Mouse (Mus musculus): ENCODE results near the gene Syndig1l. TPM values are rescaled to one million over a fixed set of nuclear protein-coding genes. Genes with fewer than 3 reads are reported as not detected.

The Syndig1l gene
- polyA plus RNA-seq (2012) = 0.02 and 0.04 TPM in 2 replicates

DNA sequence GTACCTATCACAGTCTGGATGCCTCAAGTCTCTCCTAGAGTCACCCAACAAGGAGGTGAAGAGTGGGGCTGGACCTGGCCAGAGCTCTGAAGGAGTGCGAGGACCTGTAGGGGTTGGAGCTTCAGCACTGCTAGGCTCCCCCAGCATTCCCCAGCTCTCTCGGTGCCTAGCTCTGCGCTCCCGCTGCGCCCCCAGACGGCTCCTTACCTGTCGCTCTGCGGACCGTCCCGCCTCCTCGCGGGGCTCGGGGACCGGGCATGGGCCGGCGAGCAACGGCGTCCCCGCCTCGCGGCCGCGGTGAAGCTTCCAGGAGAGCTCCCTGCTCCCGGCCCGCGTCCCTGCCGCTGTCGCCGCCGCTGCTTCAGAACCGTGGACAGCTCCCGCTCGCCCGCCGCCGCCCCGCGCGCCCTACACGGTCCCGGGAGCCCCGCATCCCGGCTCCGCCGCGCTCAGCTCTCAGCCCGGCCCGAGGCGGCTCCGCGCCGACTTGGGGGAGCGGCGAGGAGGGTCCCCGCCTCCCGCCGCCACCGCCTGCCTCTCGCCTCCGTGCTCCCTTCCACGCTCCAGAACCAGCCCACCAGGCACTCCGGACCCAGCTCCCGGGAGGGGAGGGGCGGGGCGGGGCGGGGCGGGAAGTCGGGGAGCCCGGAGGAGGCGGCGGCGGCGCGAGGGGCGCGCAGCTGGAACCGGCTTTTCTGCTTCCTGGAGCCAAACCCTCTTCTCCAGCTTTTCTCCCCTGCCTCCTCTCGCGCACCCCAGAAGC, at the start of gene Syndig1l:
TSS of gene Syndig1l (minus strand) at position 513 of the 763 bp plus-strand sequence.
- TF ChIP-seq GATA1 (IDR thresholded peaks at IDR 0.05; ENCODE audit: low read length) = no peak
- no peak for TF ChIP-seq TAL1 (IDR thresholded peaks at IDR 0.05; ENCODE audit: low read length)
- peak within 1 kb of the TSS; percentile 40 for H3K4me3 ChIP-seq (replicated peaks)
- H3K27me3 ChIP-seq (ENCODE audit: control insufficient read depth) = peaks cover 83% of the 10 kb centered on the region
- H3K9me3 ChIP-seq (ENCODE audit: control insufficient read depth, low read length) = no peaks in the 10 kb centered on the region
- H3K36me3 ChIP-seq (ENCODE audit: control insufficient read depth) = no peaks in the 10 kb centered on the region
- H3K4me1 ChIP-seq (ENCODE audit: control insufficient read depth) = no peaks in the 10 kb centered on the region; the same call in 1 of the 2 replicates

- no peaks in the 10 kb centered on the region for H3K4me1 ChIP-seq (ENCODE audit: control insufficient read depth)
- no peaks in the 10 kb centered on the region for H3K36me3 ChIP-seq (ENCODE audit: control insufficient read depth)
- no peak overlapping the region for H3K4me3 ChIP-seq (replicated peaks)
- TF ChIP-seq TAL1 (IDR thresholded peaks at IDR 0.05; ENCODE audit: low read length) (no peak), GATA1 (IDR thresholded peaks at IDR 0.05; ENCODE audit: low read length) (no peak)
- H3K9me3 ChIP-seq (ENCODE audit: control insufficient read depth, low read length) = no peaks in the 10 kb centered on the region
- H3K27me3 ChIP-seq (ENCODE audit: control insufficient read depth) = peaks cover 19% of the 10 kb centered on the region
Observed at GRCm38 (mm10) chr12:84748134-84748533, 49.5 kb upstream of the Syndig1l start.

- Histone ChIP-seq H3K4me1 (ENCODE audit: control insufficient read depth) (no peaks in the 10 kb centered on the region), H3K27me3 (ENCODE audit: control insufficient read depth) (peaks cover 9% of the 10 kb centered on the region), H3K9me3 (ENCODE audit: control insufficient read depth, low read length) (no peaks in the 10 kb centered on the region), H3K4me3 (replicated peaks) (no peak overlapping the region), H3K36me3 (ENCODE audit: control insufficient read depth) (no peaks in the 10 kb centered on the region)
- TF ChIP-seq TAL1 (IDR thresholded peaks at IDR 0.05; ENCODE audit: low read length) = no peak
- no peak for TF ChIP-seq GATA1 (IDR thresholded peaks at IDR 0.05; ENCODE audit: low read length)
Observed at GRCm38 (mm10) chr12:84745700-84746099, 47.1 kb upstream of the Syndig1l start.

GRCm38 (mm10) chr12:84743496-84743895, 44.9 kb upstream of the Syndig1l start:
- H3K36me3 ChIP-seq (ENCODE audit: control insufficient read depth) = no peaks in the 10 kb centered on the region
- no peaks in the 10 kb centered on the region for H3K9me3 ChIP-seq (ENCODE audit: control insufficient read depth, low read length)
- TF ChIP-seq GATA1 (IDR thresholded peaks at IDR 0.05; ENCODE audit: low read length) (no peak), TAL1 (IDR thresholded peaks at IDR 0.05; ENCODE audit: low read length) (no peak)
- no peak overlapping the region for H3K4me3 ChIP-seq (replicated peaks)
- H3K4me1 ChIP-seq (ENCODE audit: control insufficient read depth) = no peaks in the 10 kb centered on the region
- H3K27me3 ChIP-seq (ENCODE audit: control insufficient read depth) = peaks cover 5% of the 10 kb centered on the region; the same call in 1 of the 2 replicates

DNA sequence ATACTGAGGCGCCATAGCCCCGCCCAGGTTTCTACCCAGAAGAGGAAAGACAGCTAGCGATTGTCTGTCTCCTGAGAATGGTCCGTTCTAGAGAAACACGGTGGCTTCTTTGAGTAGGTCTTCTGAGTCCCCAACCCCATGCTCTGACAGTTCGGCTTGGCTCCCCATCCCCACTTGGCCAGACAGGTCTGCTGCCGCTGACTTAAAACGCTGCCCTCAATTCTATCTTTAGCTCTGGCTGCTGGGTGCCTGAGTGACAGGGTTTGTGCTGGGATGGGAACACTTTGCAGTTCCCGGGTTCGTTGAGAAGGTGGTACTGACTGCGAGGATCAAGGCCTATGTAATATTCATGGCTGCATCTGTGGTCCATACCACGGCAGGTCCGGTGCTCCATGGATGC, 34.7 kb upstream of the Syndig1l start:
- TF ChIP-seq GATA1 (IDR thresholded peaks at IDR 0.05; ENCODE audit: low read length) (no peak), TAL1 (IDR thresholded peaks at IDR 0.05; ENCODE audit: low read length) (no peak)
- no peaks in the 10 kb centered on the region for H3K36me3 ChIP-seq (ENCODE audit: control insufficient read depth)
- no peaks in the 10 kb centered on the region for H3K9me3 ChIP-seq (ENCODE audit: control insufficient read depth, low read length)
- H3K4me1 ChIP-seq (ENCODE audit: control insufficient read depth) = no peaks in the 10 kb centered on the region
- H3K27me3 ChIP-seq (ENCODE audit: control insufficient read depth) = no peaks in the 10 kb centered on the region; the same call in 1 of the 2 replicates
- H3K4me3 ChIP-seq (replicated peaks) = no peak overlapping the region

DNA sequence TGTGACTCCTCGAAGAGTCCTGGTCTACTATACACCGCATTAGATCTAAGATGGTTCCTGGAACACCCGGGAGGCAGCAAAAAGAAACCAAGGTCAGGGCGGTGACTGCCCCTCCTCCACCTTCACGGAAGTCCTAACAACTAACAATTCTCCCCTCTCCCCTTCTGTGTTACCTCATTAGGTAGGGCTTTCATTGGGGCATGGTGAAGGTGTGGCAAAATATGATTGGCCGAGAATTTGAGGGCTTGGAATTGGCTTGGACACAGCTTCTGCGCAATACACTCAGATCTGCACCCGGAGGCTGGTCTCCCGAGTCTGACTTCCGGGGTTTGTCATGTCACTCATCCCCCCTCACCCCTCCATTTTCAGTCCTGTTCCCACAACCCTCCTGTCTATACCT, 29.8 kb upstream of the Syndig1l start:
- Histone ChIP-seq H3K4me3 (replicated peaks) (no peak overlapping the region), H3K36me3 (ENCODE audit: control insufficient read depth) (no peaks in the 10 kb centered on the region), H3K4me1 (ENCODE audit: control insufficient read depth) (no peaks in the 10 kb centered on the region), H3K9me3 (ENCODE audit: control insufficient read depth, low read length) (no peaks in the 10 kb centered on the region), H3K27me3 (ENCODE audit: control insufficient read depth) (no peaks in the 10 kb centered on the region)
- TF ChIP-seq GATA1 (IDR thresholded peaks at IDR 0.05; ENCODE audit: low read length) = no peak
- no peak for TF ChIP-seq TAL1 (IDR thresholded peaks at IDR 0.05; ENCODE audit: low read length)

GRCm38 (mm10) chr12:84727434-84727833, 28.8 kb upstream of the Syndig1l start:
- Histone ChIP-seq H3K27me3 (ENCODE audit: control insufficient read depth) (no peaks in the 10 kb centered on the region), H3K36me3 (ENCODE audit: control insufficient read depth) (no peaks in the 10 kb centered on the region), H3K9me3 (ENCODE audit: control insufficient read depth, low read length) (no peaks in the 10 kb centered on the region), H3K4me1 (ENCODE audit: control insufficient read depth) (no peaks in the 10 kb centered on the region), H3K4me3 (replicated peaks) (no peak overlapping the region)
- TF ChIP-seq TAL1 (IDR thresholded peaks at IDR 0.05; ENCODE audit: low read length) (no peak), GATA1 (IDR thresholded peaks at IDR 0.05; ENCODE audit: low read length) (no peak)

DNA sequence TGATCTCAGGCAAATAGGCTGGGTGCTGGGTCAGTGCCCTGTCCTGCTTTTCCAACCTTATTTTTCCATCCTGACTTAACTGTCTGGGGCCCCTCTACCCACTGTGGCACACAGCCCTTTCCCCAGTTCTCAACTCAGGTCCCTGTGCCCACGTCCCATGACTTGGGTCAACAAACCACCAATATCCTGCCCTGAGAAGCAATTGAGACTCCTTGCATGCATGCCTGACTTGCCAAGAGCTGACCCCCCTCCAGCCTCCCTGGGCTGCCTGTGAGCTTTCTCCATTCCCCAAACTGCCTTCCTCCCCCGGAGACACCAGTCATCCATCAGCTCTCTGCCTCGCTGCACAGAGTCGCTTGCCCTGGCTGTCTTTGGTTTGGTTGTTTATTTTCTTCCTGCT, 28.4 kb upstream of the Syndig1l start:
- Histone ChIP-seq H3K36me3 (ENCODE audit: control insufficient read depth) (no peaks in the 10 kb centered on the region), H3K4me3 (replicated peaks) (no peak overlapping the region), H3K27me3 (ENCODE audit: control insufficient read depth) (no peaks in the 10 kb centered on the region), H3K9me3 (ENCODE audit: control insufficient read depth, low read length) (no peaks in the 10 kb centered on the region), H3K4me1 (ENCODE audit: control insufficient read depth) (no peaks in the 10 kb centered on the region)
- no peak for TF ChIP-seq TAL1 (IDR thresholded peaks at IDR 0.05; ENCODE audit: low read length)
- no peak for TF ChIP-seq GATA1 (IDR thresholded peaks at IDR 0.05; ENCODE audit: low read length)

- TF ChIP-seq GATA1 (IDR thresholded peaks at IDR 0.05; ENCODE audit: low read length) (no peak), TAL1 (IDR thresholded peaks at IDR 0.05; ENCODE audit: low read length) (no peak)
- H3K4me3 ChIP-seq (replicated peaks) = no peak overlapping the region
- no peaks in the 10 kb centered on the region for H3K36me3 ChIP-seq (ENCODE audit: control insufficient read depth)
- no peaks in the 10 kb centered on the region for H3K9me3 ChIP-seq (ENCODE audit: control insufficient read depth, low read length)
- no peaks in the 10 kb centered on the region for H3K27me3 ChIP-seq (ENCODE audit: control insufficient read depth)
- no peaks in the 10 kb centered on the region for H3K4me1 ChIP-seq (ENCODE audit: control insufficient read depth)
Observed at GRCm38 (mm10) chr12:84726391-84726790, 27.8 kb upstream of the Syndig1l start.
